Mouse (Mus musculus): ENCODE results near the gene Pqlc3. TPM values are rescaled to one million over a fixed set of nuclear protein-coding genes. Genes with fewer than 3 reads are reported as not detected.

Pqlc3 gene
- polyA plus RNA-seq, 2 experiments from 2014 or later, result 73.7 to 86.4 TPM

DNA sequence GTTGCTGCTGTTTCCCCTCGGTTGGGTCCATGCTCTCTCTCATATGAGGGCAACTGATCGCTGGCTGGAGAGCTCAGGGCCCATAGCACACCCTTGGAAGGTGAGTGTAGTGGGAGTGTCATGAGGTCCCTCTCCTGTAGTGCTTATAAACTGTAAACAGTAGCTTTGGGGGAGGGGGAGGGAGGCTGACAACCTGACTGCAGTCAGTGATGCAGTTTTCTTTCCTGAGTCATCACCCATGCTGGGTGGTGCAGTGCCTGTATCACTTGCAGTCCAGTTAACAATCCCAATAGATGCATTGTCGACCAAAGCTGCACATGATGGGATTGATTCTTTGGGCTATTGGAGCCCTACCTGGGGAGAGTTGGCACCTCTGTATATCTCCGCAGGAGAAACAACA is 1.0 kb upstream of the Pqlc3 start:
- no peak for ATAC-seq

GRCm38 (mm10) chr12:17000628-17001027 is 420 bp upstream of the Pqlc3 start:
- no peak for ATAC-seq

DNA sequence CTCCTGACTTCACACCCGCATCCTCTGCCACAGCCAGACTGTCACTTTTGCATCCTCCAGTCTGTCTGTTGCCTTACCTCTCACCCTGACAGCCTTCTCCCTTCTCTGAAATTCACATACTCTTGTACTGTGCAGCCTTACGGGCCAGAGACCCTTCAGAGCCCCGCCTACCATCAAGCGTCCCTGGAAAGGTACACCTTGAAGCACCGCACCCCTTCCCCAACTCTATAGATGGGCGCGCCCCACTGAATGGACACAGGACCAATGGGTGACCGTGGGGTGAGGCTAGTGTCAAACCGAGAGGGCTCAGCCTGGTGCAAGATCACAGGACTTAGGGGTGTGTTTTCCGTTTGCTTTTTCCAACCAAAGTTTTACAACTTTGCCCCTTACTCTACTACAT is 1.1 kb downstream of the Pqlc3 start:
- ATAC-seq, result no peak

GRCm38 (mm10) chr12:16996886-16997462 is 3.2 kb downstream of the Pqlc3 start:
- ATAC-seq, result no peak

DNA sequence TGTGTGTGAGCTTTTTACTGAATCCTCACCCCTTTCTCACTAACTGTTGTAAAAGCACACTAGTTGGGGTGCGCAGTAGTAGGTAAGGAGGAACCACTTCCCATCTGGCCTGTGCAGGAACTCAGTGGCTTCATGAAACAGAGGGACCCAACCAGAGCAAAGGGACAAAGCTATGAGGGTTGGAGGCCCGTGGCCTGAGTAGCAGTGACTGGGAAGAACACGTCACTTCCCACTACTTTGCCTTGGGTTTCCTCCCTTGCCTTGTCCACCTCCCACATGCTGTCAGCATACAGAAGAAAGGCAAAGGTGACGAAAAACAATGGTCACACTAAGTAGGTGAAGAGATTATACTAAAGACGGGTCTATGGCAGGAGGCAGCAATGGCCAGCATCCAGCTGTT is 3.9 kb downstream of the Pqlc3 start:
- ATAC-seq, result no peak

GRCm38 (mm10) chr12:16994291-16994690 is 5.9 kb downstream of the Pqlc3 start:
- ATAC-seq, result no peak

GRCm38 (mm10) chr12:16992355-16992754 is 7.9 kb downstream of the Pqlc3 start:
- ATAC-seq, result no peak

DNA sequence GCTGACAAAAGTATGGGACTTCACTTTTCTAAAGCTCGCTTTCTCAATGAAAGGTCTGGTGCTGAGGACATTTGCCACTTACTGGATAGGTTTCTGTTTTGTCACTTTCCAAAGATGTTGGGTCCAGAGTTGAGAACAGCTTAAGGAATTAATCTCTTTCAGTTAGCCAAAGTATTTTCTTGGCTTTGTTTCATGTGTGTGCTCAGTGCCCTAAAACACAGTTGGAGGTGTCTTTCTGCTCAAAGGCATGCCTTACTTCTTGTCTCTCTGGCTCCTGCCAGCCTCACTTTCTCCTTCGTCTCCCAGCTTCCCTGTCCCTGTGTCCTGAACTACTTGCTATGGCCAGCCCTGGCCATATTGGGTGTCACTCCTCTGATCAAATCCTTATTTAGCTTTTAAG is 8.8 kb downstream of the Pqlc3 start:
- no peak for ATAC-seq

- ATAC-seq, result peak; percentile 66
Observed at GRCm38 (mm10) chr12:16985778-16986177, 14.4 kb downstream of the Pqlc3 start.

GRCm38 (mm10) chr12:16977120-16977519 is 23.1 kb downstream of the Pqlc3 start:
- ATAC-seq, result no peak

GRCm38 (mm10) chr12:16966811-16967210 is 33.4 kb downstream of the Pqlc3 start:
- no peak for ATAC-seq

DNA sequence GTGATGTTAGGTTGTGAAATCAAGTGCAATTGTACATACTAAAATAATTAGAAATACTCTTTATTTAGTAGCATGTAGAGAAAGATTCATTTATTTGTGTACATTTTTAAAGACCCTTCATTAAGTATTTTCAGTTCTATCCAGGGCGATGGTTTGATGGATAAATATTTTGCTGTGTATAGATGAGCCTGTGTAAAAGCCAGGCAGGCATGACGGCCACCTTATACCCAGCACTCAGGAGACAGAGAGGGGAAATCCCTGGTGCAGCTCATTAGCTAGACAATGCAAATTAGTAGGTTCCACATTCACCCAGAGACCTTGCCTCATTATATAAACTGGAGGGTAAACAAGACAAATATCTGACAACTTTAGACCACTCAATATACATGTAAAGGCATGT is 36.9 kb downstream of the Pqlc3 start:
- peak; percentile 99 for ATAC-seq

- peak; percentile 42 for ATAC-seq
Observed at GRCm38 (mm10) chr12:16958851-16959250, 41.4 kb downstream of the Pqlc3 start.

- no peak for ATAC-seq
Observed at GRCm38 (mm10) chr12:16948239-16948638, 52.0 kb downstream of the Pqlc3 start.

DNA sequence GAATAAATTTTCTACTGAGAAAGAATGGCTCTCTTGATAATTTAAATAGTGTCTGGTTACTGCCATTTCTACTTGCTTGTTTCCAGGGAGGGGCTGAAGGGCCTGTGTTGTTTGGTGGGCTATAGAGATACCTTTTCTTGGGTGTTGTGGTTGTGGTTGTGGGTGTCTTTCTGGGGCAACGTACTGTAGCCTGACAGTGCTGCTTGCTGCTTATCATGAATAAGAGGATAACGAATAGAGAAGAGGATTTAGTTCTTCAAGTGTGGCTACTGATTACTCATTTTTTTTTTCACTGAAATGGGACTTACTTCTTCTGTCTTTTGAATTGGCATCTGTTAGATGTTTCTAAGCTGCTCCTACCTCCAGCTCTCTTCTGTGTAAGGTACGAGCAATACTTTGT is 58.2 kb downstream of the Pqlc3 start:
- no peak for ATAC-seq

Other genes starting within 250 kb of the Pqlc3 start
- under 1 TPM; 0.05 to 0.13 TPM for gene Greb1, start 199.5 kb downstream of the Pqlc3 start, polyA plus RNA-seq (2017; shearing (Covaris generic))
- gene E2f6, start 189.4 kb downstream of the Pqlc3 start, polyA plus RNA-seq (2017; shearing (Covaris generic)), result 1 to 10 TPM; 2.6 to 3.7 TPM
- 10 to 100 TPM; 14.1 to 18.1 TPM for gene Rock2, start 105.5 kb downstream of the Pqlc3 start, polyA plus RNA-seq (2017; shearing (Covaris generic))
- gene 2410004P03Rik, start 11.3 kb upstream of the Pqlc3 start, polyA plus RNA-seq (2017; shearing (Covaris generic)), result 1 to 10 TPM; 1.2 to 1.8 TPM
- gene Kcnf1, start 176.5 kb upstream of the Pqlc3 start, polyA plus RNA-seq (2017; shearing (Covaris generic)), result under 1 TPM in 1 of 2 experiments, not detected in 1; 0.08 TPM

Data from CD4-positive, CD25-positive, alpha-beta regulatory T cell, adult 4 months (primary cell).